Mouse (Mus musculus) yolk sac, embryonic 10.5 days (tissue): Measurements from ENCODE around the gene Akt1s1.

Experiments used
- DNase-seq: peaks from one replicate; pipeline ENCODE4 v3.0.0-alpha.2; 2017; ENCODE audit warnings: low spot score

Gene Akt1s1

DNA sequence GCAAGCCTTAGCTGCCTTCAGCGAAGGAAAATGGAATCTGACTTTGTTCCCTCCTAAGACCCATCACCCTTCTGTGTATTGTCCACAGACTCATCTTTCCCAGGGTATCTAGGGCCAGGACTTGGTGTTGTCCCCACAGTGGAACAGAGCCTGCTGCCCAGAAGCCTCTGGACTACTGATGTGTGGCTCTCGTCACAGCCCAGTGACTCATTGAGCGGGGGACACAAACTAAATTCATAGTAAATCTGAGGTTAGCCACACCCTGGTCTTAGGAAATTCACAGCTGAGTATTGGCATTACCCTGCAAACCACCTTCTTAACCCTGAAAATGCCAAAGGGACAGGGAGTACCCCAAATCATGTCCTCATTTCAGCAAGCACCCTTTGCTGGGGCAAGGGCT is 22.0 kb upstream of the Akt1s1 start:
- no peak for DNase-seq

DNA sequence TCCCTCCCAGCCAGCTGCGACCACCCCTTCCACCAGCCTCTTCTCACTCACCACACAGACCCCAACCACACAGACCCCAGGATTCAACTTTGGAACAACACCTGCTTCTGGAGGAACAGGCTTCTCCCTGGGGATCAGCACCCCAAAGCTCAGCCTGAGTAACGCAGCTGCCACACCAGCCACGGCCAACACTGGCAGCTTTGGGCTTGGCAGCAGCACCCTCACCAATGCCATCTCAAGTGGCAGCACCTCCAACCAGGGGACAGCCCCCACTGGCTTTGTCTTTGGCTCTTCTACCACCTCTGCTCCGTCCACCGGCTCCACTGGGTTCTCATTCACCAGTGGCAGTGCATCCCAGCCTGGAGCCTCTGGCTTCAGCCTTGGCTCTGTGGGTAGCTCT is 20.1 kb upstream of the Akt1s1 start:
- DNase-seq = no peak

DNA sequence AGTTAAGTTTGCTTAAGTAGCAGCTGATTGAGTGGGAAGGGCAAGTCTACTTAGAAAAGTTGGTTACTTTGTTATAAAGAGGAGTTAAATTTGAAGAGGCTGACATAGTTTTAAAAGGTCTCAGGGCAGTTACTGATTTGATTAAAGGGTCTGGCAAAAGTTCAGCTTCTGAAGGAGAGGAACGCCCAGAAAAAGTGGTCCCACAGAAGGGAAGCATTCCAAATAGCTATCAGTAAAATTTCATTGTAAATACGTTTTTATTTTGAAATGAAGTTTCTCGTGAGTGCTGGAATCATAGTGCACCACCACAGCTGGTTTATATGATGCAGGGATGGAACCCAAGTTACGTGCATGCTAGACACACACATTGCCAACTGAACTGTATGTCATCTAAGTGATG is 16.0 kb upstream of the Akt1s1 start:
- no peak for DNase-seq

DNA sequence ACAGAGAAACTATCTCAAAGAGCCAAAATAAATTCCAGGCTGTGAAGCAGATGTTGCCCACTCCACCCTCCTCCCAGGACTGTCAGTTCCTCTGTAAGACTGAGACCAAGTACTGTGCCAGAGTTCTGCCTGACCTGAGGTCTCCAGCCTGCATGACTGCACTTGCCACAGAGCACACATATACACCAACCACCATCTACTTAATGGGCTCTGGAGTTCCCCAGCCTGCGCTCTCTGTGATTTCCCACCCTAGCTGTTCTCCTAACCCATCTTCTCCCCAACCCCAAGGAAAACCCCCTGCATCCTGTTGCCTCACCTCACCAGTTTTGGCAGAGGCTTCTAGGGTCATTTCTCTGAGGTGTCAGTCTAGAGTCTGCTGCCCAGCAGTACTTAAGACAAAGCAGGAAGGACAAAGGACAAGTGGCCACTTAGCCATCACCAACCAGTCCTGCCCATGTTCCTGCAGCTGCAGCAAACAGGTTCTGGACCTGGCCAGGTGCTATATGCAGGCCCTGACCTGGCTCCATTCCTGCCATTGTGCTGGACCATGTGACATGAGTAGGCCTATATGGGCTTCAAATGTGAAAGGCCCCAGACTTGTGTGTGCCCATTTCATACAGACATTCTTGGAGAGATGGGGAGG is 13.3 kb upstream of the Akt1s1 start:
- no peak for DNase-seq

DNA sequence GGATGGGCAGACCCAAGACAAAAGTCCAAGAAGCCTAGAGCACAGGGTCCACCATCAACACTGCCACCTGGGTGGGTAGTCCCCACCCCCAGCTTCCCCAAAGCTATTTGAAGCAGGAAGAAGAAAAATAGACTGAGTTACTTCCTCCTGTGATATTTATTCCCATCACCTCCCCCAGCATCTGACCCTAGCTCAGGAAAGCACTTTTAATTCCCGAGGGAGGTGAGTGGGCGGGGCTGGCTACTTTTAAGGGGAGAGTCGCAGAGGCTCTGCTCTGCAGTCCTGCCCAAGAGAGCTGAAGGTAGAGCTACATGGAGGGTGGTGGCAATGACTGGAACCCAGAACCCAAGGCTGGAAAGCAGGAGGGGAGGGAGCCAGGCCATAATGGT is 12.8 kb upstream of the Akt1s1 start:
- DNase-seq = no peak

DNA sequence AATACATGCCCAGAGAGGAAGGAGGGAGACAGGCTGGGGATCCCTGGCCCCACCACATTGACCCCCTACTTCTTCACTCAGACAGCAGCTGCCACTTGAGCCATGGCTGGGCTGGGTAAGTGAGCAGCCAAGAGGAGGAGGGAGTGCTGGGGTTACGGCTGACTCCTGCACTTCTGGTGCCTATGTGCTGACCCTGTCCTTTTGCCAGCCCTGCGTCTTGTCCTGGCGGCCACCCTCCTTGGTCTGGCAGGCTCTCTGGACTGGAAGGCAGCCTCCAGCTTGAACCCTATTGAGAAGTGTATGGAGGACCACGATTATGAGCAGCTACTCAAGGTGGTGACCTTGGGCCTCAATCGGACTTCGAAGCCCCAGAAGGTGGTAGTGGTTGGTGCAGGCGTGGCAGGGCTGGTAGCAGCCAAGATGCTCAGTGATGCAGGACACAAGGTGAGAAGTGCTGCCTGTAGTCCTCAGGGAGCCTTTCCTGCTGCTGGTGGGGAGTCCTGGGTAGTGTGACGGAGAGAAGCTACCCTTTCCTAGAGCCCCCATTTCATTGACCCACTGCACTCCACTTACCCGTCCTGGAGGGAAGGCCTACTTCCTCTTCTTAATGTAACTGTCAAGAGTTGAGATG is 12.3 kb upstream of the Akt1s1 start:
- no peak for DNase-seq

DNA sequence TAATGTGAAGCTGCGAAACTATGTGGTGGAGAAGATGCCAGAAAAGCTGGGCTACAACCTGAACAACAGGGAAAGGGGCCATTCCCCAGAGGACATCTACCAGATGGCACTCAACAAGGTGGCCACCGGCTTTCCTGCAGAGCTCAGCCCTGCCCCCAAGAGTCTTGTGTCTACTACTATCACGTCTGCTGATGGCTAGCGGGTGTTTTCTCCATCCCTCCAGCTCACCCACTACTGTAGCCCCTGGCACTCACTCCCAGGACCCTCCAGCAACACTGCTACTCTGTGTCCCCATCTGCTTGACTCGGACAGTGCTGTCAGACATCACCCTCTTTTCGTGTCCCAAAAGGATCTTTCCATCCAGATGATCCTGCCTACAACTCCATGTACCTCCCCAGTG is 10.7 kb upstream of the Akt1s1 start:
- no peak for DNase-seq

DNA sequence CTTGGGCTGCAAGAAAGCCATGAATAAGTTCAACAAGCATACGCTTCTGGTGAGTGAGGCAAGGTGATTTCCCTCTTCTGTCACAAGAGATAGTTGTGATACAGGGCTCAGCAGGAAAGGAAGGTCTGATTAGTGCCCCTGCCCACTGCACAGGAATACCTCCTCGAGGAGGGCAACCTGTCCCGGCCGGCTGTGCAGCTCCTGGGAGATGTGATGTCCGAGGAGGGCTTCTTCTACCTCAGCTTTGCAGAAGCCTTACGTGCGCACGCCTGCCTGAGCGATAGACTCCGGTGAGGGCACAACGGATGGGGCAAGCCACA is 9.7 kb upstream of the Akt1s1 start:
- DNase-seq = no peak

DNA sequence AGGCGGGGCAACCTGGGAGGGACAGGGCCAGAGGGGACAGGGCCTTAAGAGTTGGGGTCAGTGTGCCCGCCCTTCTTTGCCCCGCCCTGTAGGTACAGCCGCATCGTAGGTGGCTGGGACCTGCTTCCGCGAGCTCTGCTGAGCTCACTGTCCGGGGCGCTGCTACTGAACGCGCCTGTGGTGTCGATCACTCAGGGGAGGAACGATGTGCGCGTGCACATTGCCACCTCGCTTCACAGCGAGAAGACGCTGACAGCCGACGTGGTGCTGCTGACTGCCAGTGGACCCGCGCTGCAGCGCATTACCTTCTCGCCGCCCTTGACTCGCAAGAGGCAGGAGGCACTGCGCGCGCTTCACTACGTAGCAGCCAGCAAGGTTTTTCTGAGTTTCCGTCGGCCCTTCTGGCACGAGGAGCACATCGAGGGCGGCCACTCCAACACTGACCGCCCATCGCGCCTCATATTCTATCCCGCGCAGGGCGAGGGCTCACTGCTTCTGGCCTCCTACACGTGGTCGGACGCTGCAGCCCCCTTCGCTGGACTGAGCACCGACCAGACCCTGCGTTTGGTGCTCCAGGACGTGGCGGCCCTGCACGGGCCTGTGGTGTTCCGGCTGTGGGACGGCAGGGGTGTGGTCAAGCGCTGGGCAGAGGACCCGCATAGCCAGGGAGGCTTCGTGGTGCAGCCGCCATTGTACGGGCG is 9.2 kb upstream of the Akt1s1 start:
- peak; percentile 43 for DNase-seq

DNA sequence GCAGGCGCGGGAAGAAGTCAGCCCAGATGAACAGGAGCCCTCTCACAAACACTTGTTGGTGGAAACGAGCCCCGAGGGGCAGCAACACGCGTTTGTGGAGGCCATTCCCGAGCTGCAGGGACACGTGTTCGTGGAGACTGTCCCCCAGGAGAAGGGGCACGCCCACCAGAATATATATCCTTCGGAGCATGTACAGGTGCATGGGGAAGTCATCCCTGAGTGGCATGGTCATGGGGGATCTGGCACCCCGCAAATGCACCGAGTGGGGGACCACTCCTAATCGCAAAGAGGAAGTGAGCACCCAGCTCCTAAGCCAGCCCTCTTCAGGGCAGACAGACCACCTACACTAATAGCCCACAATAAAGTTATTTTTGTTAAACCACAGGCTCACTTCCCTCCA is 8.4 kb upstream of the Akt1s1 start:
- no peak for DNase-seq

DNA sequence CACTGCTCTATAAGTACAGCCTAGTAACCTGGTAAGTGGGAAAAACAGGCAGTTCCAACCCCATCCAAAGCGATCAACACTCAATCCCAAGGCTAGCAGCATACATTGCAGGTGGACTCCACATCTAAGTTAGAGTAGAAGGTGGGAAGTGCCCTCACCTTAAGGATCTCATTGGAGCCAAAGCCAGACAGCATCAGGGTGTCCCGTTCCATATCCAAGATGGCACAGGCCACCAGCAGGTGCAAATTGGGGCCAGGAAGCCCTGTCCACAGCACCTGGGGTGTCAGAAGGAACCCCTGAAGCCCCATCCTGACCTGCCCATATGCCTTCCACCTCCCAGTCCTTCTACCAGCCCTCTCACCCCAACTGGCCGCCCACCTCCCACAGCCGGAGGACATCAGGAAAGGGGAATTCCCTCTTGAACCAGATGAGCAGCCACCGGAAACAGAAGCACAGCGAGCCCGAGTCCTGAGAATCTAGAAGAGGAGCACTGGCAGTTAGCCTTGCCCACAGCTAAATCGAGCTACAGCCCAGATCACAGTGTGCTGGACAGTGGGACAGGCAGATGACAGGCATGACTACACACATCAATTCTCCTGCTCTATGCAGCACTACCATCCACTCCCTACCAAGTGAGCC is 6.8 kb upstream of the Akt1s1 start:
- no peak for DNase-seq

DNA sequence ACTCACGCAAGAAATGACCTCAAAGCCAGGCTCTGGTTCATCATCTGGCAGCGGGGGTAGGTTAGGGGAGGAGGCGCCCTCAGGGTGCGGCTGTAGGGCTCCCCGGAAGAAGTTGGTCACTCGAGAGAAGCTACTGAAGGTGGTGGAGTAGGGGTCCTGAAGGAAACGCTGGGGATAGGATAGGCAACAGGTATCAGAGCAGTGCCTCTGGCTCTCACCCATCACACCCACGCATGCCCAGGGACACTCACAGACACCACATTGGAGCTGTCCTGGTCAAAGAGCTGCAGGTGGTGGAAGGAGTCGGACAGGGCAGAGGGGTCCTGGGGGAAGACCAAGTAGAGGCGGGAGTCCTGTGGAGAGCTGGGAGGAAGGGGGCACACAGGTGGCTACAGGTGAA is 3.8 kb upstream of the Akt1s1 start:
- no peak for DNase-seq

DNA sequence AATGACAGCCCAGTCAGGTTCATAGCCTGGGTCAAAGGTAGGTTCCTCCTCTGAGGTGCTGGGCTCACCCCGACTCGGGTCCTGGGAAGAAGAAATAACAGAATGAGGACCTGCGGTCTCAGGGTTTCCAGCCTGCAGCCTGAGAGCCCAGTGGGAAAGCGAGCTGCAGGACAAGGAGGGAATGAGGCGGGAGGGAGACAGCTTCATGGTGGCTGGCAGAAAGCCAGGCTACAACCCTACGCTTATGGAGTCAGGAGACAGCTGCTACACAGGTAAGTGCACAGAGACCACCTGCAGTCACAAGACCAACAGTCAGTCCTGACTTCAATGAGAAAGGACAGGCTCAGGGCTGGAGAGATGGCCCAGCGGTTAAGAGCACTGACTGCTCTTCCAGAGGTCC is 2.0 kb upstream of the Akt1s1 start:
- no peak for DNase-seq

DNA sequence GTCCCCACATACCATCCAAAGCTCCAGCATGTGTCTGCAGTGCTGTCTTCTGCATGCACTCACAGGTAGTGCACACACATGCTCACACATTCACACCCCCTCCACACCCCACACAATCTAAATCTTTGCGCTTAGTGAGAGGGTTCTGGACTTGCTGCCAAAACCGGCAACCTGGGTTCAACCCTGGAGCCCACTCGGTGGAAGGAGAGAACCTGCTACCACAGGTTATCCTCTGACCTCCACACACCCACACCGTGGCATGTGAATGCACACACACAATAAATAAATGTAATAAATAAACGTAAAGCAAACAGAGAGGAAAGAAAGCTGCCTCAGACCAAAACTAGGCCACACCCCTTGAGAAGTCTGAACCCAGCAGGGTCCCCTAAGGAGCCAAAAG is 1.0 kb upstream of the Akt1s1 start:
- DNase-seq = no peak

DNA sequence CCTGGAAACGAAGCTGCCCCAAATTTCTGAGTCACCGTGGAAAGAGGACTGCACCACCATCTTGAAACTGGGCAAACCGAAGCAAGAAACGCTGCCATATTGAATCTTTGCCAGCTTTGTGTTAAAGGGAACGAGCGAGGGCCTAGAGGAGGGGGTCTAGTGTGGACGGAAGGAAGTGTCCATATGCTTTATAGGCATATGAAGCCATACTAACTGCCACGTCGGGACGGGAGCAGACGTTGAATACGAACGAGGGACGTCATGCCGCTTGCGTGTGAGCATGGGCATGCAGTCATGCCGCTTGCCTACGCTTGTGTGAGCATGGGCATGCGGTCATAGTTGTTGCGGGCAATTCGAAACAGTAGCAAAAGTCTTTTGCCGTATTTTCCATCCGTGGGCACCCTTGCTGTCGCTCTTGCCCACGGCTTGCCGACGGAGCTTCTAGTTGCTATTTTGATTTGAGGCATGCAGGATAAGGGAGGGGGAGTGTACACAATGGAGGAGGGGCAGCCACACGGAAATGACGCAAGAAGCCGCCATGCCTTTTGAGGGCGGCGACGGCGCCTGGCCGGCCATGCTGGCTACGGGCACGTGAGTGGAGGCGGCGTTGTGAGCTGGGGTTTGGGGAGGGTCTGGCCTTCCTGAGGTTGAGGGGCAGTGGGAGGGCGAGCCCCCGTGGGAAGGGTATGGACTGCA is 773 bp downstream of the Akt1s1 start:
- DNase-seq = peak; percentile 96

DNA sequence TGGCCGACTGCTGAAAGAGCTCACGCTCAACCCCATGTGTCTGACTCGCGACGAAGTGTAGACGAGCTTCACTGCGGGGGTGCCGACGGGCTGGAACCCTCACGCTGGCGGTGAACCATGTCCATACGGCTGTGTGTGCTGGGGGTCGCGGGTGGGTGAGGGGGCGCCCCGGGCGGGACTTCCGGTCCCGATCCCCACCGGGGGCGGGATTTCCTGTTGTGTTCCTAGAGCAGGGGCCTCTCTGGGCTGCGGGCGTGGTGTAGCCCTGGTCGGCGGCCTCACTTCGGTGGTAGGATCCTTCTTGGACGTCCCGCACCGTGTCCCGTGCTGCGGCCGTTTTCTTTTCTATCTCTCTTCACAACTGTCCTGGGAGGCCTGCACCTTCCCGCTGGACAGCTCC is 1.4 kb downstream of the Akt1s1 start:
- peak; percentile 90 for DNase-seq

DNA sequence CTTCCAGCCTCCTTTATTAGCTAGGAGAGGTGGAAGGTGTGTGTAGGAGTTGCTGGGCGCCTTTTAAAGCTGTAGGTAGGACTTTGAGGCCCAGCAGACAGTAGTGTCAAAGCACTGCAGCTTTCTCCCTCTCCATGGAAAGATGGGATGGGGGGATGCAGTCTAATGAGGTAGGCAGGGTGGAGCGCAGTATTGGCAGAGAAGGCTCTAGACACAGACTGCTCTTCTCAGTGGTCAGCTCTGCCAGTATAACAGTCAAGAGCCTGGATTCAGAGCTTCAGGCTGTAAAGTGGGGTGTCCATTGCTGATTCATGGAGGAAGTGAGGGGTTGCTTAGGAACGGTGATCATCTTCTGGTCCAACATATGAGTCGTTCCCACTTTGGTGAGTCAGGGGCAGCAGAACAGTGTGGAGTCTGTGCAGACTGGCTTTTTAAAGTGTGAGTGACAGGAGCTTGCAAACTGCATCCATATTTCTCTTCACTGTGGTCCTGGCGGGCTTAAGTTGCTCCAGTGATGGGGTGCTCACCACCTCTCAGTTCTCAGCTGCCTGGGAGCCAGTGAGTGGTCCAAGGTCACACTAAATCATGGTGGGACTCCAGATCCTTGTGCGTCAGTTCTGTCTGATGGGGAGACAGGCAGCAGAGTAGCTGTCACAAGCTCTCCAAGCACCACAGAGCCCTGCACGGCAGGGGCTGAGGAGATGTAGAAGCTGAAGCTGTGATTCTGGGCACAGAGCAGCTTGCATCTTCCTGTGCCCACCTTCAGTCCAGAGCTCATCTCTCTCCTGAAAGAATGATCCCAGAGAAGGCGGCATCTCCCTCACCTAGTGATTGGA is 2.2 kb downstream of the Akt1s1 start:
- no peak for DNase-seq

DNA sequence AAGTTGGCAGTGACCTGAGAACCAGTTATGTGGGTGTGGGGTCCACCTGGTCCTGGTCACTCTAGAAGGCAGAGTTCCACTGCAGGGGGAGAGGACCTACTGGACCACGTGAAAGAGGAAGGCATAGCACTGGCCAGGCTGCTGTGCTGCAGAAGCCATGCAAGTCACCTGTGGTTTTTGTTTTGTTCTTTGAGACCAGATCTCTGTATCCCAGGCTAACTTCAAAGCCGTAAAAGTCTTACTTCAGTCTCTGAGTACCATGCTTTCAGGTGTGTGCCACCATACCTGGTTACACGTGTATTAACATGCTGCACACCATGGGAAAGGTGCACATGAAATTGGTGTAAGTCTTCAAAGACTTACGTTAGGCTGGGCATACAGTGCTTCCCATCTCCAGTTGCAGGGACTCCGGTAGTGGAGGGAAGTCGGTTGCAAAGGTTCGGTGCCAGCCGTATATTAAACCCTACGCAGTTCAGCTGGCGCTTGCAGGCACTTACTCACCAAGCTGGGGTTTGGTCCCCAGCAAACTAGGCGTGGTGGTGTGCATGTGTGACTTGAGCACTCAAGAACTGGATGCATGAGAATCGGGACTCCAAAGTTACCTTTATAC is 2.9 kb downstream of the Akt1s1 start:
- DNase-seq = no peak

DNA sequence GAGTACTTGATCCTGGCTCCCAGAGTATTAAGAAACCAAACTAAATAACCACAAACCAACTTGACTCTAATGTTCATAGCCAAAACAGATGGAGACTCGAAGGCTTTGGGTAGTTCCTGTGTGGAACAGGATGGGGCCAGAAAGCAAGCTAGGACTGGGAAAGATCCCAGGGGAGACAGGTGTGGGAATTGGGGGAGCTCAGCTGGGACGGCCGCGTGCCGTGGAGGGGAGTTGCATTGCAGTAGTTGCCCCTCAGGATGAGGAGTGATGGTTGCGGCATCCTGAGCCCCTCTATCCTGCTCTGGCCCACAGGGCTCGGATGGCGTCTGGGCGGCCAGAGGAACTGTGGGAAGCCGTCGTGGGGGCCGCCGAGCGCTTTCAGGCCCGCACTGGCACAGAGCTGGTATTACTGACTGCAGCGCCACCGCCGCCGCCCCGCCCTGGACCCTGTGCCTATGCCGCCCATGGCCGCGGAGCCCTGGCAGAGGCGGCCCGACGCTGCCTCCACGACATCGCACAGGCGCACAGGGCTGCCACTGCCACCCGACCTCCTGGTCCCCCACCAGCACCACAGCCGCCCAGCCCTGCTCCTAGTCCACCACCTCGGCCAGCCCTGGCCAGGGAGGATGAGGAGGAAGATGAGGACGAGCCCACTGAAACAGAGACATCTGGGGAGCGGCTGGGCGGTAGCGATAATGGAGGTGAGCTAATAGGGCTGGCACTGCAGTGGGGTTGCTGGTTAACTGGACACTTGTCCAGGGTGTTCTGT is 3.7 kb downstream of the Akt1s1 start:
- DNase-seq = no peak

DNA sequence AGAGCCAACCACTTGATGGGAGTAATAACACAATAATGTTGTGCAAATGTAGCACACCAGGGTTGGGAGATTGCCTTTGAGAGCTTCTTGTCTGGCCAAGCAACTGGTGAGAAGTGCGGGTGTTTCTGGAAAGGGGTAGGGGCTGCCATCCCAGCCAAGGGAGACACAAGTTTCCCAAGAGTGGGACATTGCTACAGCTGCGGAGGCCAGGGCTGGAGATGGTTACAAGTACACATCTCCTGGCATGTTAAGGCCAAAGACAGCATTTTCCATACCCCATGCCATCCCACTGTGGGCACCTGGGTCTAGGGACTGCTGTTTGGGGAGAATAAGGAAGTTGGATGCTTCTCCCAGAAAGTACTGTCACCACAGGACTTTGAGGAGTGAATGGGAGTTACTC is 4.3 kb downstream of the Akt1s1 start:
- DNase-seq = no peak
